Mouse (Mus musculus) midbrain, embryonic 16.5 days (tissue): ENCODE data around the gene Tspan9. TPM values are rescaled to one million over a fixed set of nuclear protein-coding genes. Genes with fewer than 3 reads are reported as not detected.

ENCODE experiments used
- ATAC-seq: fragments of 200-750 bp; cut with Nextera tagmentation; 2 replicates; pipeline ENCODE4 v1.8.0; 2017; ENCODE audit warnings: moderate TSS enrichment
- H3K27ac ChIP-seq: fragments of 300-500 bp; sonication (generic); 2 replicates; pipeline ENCODE4 v1.5.1; 2014; ENCODE audit warnings: mild to moderate bottlenecking, low read length, mixed read lengths
- H3K27me3 ChIP-seq: fragments of 300-500 bp; sonication (generic); 2 replicates; pipeline ENCODE4 v1.6.1; 2014; ENCODE audit warnings: low read depth, low read length, mixed read lengths; ENCODE audit not compliant: control insufficient read depth, insufficient read depth
- H3K36me3 ChIP-seq: fragments of 300-500 bp; sonication (generic); 2 replicates; pipeline ENCODE4 v1.6.1; 2014; ENCODE audit warnings: mild to moderate bottlenecking, low read length, moderate library complexity, mixed read lengths; ENCODE audit not compliant: control insufficient read depth, insufficient read depth
- H3K4me1 ChIP-seq: fragments of 300-500 bp; sonication (generic); 2 replicates; pipeline ENCODE4 v1.6.1; 2014; ENCODE audit warnings: mild to moderate bottlenecking, low read length, mixed read lengths; ENCODE audit not compliant: control insufficient read depth, insufficient read depth
- H3K4me2 ChIP-seq: fragments of 300-500 bp; sonication (generic); 2 replicates; pipeline ENCODE4 v1.6.1; 2014; ENCODE audit warnings: mild to moderate bottlenecking, low read length, mixed read lengths
- H3K4me3 ChIP-seq: fragments of 300-500 bp; sonication (generic); 2 replicates; pipeline ENCODE4 v1.5.1; 2014; ENCODE audit warnings: low read depth, mild to moderate bottlenecking, low read length, moderate library complexity, mixed read lengths
- H3K9ac ChIP-seq: fragments of 300-500 bp; sonication (generic); 2 replicates; pipeline ENCODE4 v1.6.1; 2014; ENCODE audit warnings: low read depth, low read length, mixed read lengths
- H3K9me3 ChIP-seq: fragments of 300-500 bp; sonication (generic); replicated peaks from 2 replicates; pipeline ENCODE4 v1.6.1; 2014; ENCODE audit warnings: mild to moderate bottlenecking, low read length, mixed read lengths; ENCODE audit not compliant: control insufficient read depth, poor library complexity, severe bottlenecking
- WGBS: fragments of 180-500 bp; shearing (Covaris S2); extraction: QIAGEN DNeasy Blood & Tissue Kit; methylation state at CpG from one replicate; pipeline ENCODE4 v1.1.7; 2014; 5-methylcytosine and 5-hydroxymethylcytosine counted together
- polyA plus RNA-seq: library from polyadenylated mRNA; unstranded; fragments of >200 nt; fragmentation: Nextera tagmentation; extraction: Ambion mirVana; gene quantifications from 2 replicates; pipeline ENCODE4 v1.2.1, GENCODE M21; 2015

Gene Tspan9
- polyA plus RNA-seq, 1 experiment from 2014 or later: 46.3 TPM

- no peak overlapping the region for H3K4me2 ChIP-seq
- H3K4me1 ChIP-seq: no peaks in the 10 kb centered on the region
- H3K4me3 ChIP-seq: no peak overlapping the region
- no peaks in the 10 kb centered on the region for H3K27me3 ChIP-seq
- no peak for ATAC-seq
- H3K36me3 ChIP-seq: no peaks in the 10 kb centered on the region
- no peak overlapping the region for H3K27ac ChIP-seq
- H3K9me3 ChIP-seq: no peaks in the 10 kb centered on the region
- no peak overlapping the region for H3K9ac ChIP-seq
- 89% methylated on average over 6 of the region's 6 CpGs for WGBS
These were observed 15.7 kb upstream of the Tspan9 start for GRCm38 (mm10) chr6:128159092-128159491.

GRCm38 (mm10) chr6:128158031-128158430, 14.6 kb upstream of the Tspan9 start:
- peak overlapping the region; percentile 21 for H3K4me2 ChIP-seq

GRCm38 (mm10) chr6:128156476-128156875, 13.1 kb upstream of the Tspan9 start:
- WGBS: 85% methylated on average over 4 of the region's 4 CpGs
- Histone ChIP-seq H3K4me2 (no peak overlapping the region), H3K27ac (no peak overlapping the region), H3K27me3 (no peaks in the 10 kb centered on the region), H3K4me3 (no peak overlapping the region), H3K36me3 (no peaks in the 10 kb centered on the region), H3K9ac (no peak overlapping the region), H3K9me3 (no peaks in the 10 kb centered on the region), H3K4me1 (no peaks in the 10 kb centered on the region)
- no peak for ATAC-seq

More at GRCm38 (mm10) chr6:128158031-128158430, 14.6 kb upstream of the Tspan9 start:
- H3K9ac ChIP-seq: no peak overlapping the region
- no peak for ATAC-seq
- no peaks in the 10 kb centered on the region for H3K4me1 ChIP-seq
- no peak overlapping the region for H3K27ac ChIP-seq
- H3K4me3 ChIP-seq: 0 out of 2 replicates have a peak overlapping the region, but pooled peaks have one; percentile 3
- no peaks in the 10 kb centered on the region for H3K27me3 ChIP-seq
- H3K36me3 ChIP-seq: no peaks in the 10 kb centered on the region
- no peaks in the 10 kb centered on the region for H3K9me3 ChIP-seq
- 49% methylated on average over 12 of the region's 12 CpGs for WGBS

GRCm38 (mm10) chr6:128155935-128156334, 12.5 kb upstream of the Tspan9 start:
- Histone ChIP-seq H3K27ac (no peak overlapping the region), H3K36me3 (no peaks in the 10 kb centered on the region), H3K4me3 (no peak overlapping the region), H3K4me1 (no peaks in the 10 kb centered on the region), H3K9me3 (no peaks in the 10 kb centered on the region), H3K4me2 (no peak overlapping the region), H3K27me3 (no peaks in the 10 kb centered on the region), H3K9ac (no peak overlapping the region)
- no peak for ATAC-seq
- WGBS: 81% methylated on average over 2 of the region's 2 CpGs

GRCm38 (mm10) chr6:128145765-128146164, 2.4 kb upstream of the Tspan9 start:
- ATAC-seq: no peak
- WGBS: 59% methylated on average over 6 of the region's 6 CpGs
- Histone ChIP-seq H3K27ac (no peak overlapping the region), H3K9ac (no peak overlapping the region), H3K36me3 (no peaks in the 10 kb centered on the region), H3K4me3 (no peak overlapping the region), H3K4me2 (no peak overlapping the region), H3K9me3 (no peaks in the 10 kb centered on the region), H3K27me3 (no peaks in the 10 kb centered on the region), H3K4me1 (peaks cover 8% of the 10 kb centered on the region; the same call in 1 of the 2 replicates)

- WGBS: 4% methylated on average over 20 of the region's 20 CpGs
- Histone ChIP-seq H3K9ac (peak overlapping the region; percentile 77), H3K4me2 (peak overlapping the region; percentile 98), H3K36me3 (no peaks in the 10 kb centered on the region), H3K27me3 (no peaks in the 10 kb centered on the region), H3K4me1 (peaks cover 8% of the 10 kb centered on the region; the same call in 1 of the 2 replicates), H3K4me3 (peak overlapping the region; percentile 70), H3K27ac (peak overlapping the region; percentile 28), H3K9me3 (no peaks in the 10 kb centered on the region)
- peak; percentile 41 for ATAC-seq
These were observed 770 bp downstream of the Tspan9 start for GRCm38 (mm10) chr6:128142369-128143278.

GRCm38 (mm10) chr6:128140724-128141123, 2.7 kb downstream of the Tspan9 start:
- no peaks in the 10 kb centered on the region for H3K9me3 ChIP-seq
- H3K27me3 ChIP-seq: no peaks in the 10 kb centered on the region
- 63% methylated on average over 6 of the region's 6 CpGs for WGBS
- H3K4me2 ChIP-seq: no peak overlapping the region
- no peak overlapping the region for H3K4me3 ChIP-seq
- no peaks in the 10 kb centered on the region for H3K36me3 ChIP-seq
- no peak overlapping the region for H3K27ac ChIP-seq
- H3K9ac ChIP-seq: no peak overlapping the region
- ATAC-seq: no peak
- peaks cover 8% of the 10 kb centered on the region; the same call in 1 of the 2 replicates for H3K4me1 ChIP-seq

GRCm38 (mm10) chr6:128137855-128138254, 5.5 kb downstream of the Tspan9 start:
- no peak overlapping the region for H3K4me3 ChIP-seq

GRCm38 (mm10) chr6:128136654-128137053, 6.7 kb downstream of the Tspan9 start:
- H3K27me3 ChIP-seq: no peaks in the 10 kb centered on the region
- H3K4me3 ChIP-seq: no peak overlapping the region
- no peaks in the 10 kb centered on the region for H3K9me3 ChIP-seq
- H3K4me2 ChIP-seq: no peak overlapping the region
- no peaks in the 10 kb centered on the region for H3K36me3 ChIP-seq
- H3K27ac ChIP-seq: no peak overlapping the region
- 92% methylated on average over 3 of the region's 3 CpGs for WGBS
- no peaks in the 10 kb centered on the region for H3K4me1 ChIP-seq
- no peak overlapping the region for H3K9ac ChIP-seq
- ATAC-seq: no peak

More at GRCm38 (mm10) chr6:128137855-128138254, 5.5 kb downstream of the Tspan9 start:
- no peak overlapping the region for H3K9ac ChIP-seq
- H3K4me1 ChIP-seq: no peaks in the 10 kb centered on the region; the same call in 1 of the 2 replicates
- ATAC-seq: no peak
- 91% methylated on average over 2 of the region's 4 CpGs for WGBS
- no peak overlapping the region for H3K4me2 ChIP-seq
- H3K9me3 ChIP-seq: no peaks in the 10 kb centered on the region
- no peaks in the 10 kb centered on the region for H3K36me3 ChIP-seq
- no peaks in the 10 kb centered on the region for H3K27me3 ChIP-seq
- H3K27ac ChIP-seq: no peak overlapping the region
